Mouse (Mus musculus) liver, postnatal 0 days (tissue): ENCODE measurements around the gene Iqgap1.

Experiments
- CTCF ChIP-seq: sonication (generic); IDR thresholded peaks from 2 replicates; pipeline ENCODE4 v1.5.1; 2016; ENCODE audit warnings: antibody characterized with exemption, low read depth
- EP300 ChIP-seq: IDR thresholded peaks from 2 replicates; pipeline ENCODE4 v1.6.1; 2016; ENCODE audit warnings: antibody characterized with exemption, low read depth, mild to moderate bottlenecking

GRCm38 (mm10) chr7:80743920-80744630 lies 81.7 kb downstream of the Iqgap1 start:
- TF ChIP-seq EP300 (no peak), CTCF (no peak)
